Mouse (Mus musculus) heart, postnatal 10 days (tissue): Measurements from ENCODE around the gene Slco2b1. TPM values are rescaled to one million over a fixed set of nuclear protein-coding genes. Genes with fewer than 3 reads are reported as not detected.

ENCODE experiments used
- total RNA-seq, 2 experiments: library from RNA; stranded (reverse); gene quantifications; 2 replicates each; pipeline ENCODE4 v1.2.3; 2021

Gene Slco2b1
- total RNA-seq, 2 experiments from 2014 or later = 8.0 to 8.7 TPM

Other genes with a start within 250 kb of the Slco2b1 start
- gene Klhl35, start 245.3 kb downstream of the Slco2b1 start, total RNA-seq = under 1 TPM; 0.35 to 0.62 TPM
- gene Rps3, start 227.6 kb downstream of the Slco2b1 start, total RNA-seq = 100 to 1,000 TPM; 380 to 408 TPM
- gene Arrb1, start 175.9 kb downstream of the Slco2b1 start, total RNA-seq = 10 to 100 TPM; 25.0 to 33.3 TPM
- gene Tpbgl, start 84.2 kb downstream of the Slco2b1 start, total RNA-seq = 1 to 10 TPM; 3.1 to 3.5 TPM
- under 1 TPM in 1 of 2 experiments, not detected in 1; 0.31 TPM for gene Olfr520, start 18.9 kb upstream of the Slco2b1 start, total RNA-seq
- gene Olfr521, start 52.2 kb upstream of the Slco2b1 start, total RNA-seq = not detected
- gene Neu3, start 117.1 kb upstream of the Slco2b1 start, total RNA-seq = 1 to 10 TPM; 4.0 to 4.3 TPM
- under 1 TPM in 1 of 2 experiments, not detected in 1; 0.10 TPM for gene Xrra1, start 147.8 kb upstream of the Slco2b1 start, total RNA-seq
- 10 to 100 TPM; 49.7 to 66.5 TPM for gene Spcs2, start 152.1 kb upstream of the Slco2b1 start, total RNA-seq